Mouse (Mus musculus) heart, postnatal 0 days (tissue): ENCODE results near the gene Lin7b.

Source experiments
- CTCF ChIP-seq: IDR thresholded peaks from 2 replicates; pipeline ENCODE4 v1.5.1; 2016; ENCODE audit warnings: antibody characterized with exemption, control low read depth, low read depth
- EP300 ChIP-seq: IDR thresholded peaks from 2 replicates; pipeline ENCODE4 v1.6.1; 2016; ENCODE audit warnings: antibody characterized with exemption, low read depth

DNA sequence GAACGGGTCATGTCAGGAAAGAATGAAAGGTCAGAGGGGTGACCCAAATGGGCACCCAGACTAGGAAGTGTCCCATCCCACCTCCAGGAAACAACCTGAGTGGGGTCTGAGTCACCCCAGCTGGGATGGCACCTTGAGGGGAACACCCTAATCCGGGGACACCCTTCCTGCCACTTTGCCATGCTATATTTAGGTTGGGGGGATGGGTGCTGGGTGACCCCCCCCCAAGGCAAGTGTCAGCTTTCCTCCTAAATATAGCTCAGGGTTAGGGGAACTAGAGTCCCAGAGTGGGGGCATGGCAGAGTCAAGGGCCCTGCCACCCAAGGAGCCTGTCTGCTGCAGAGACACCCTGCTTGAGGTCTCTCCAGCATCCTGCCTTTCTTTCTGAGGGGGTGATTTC lies 42.0 kb upstream of the Lin7b start:
- TF ChIP-seq CTCF (no peak), EP300 (no peak)
